Mouse (Mus musculus) lung, embryonic 14.5 days (tissue): ENCODE data around the gene Acer3. TPM values are rescaled to one million over a fixed set of nuclear protein-coding genes. Genes with fewer than 3 reads are reported as not detected.
"Not testable (repeated sequence)": the region's sequence is repeated elsewhere in the genome, so short reads cannot be mapped to it uniquely, and the experiment has no call there.

Experiments
- ATAC-seq: fragments of 200-750 bp; cut with Nextera tagmentation; 2 replicates; pipeline ENCODE4 v1.8.0; 2017; ENCODE audit warnings: mild to moderate bottlenecking, moderate TSS enrichment, moderate library complexity; ENCODE audit not compliant: insufficient read depth
- DNase-seq: peaks from one replicate; pipeline ENCODE4 v3.0.0-alpha.2; 2015
- H3K27ac ChIP-seq: fragments of 300-500 bp; sonication (generic); 2 replicates; pipeline ENCODE4 v1.5.1; 2014; ENCODE audit warnings: low read depth, mild to moderate bottlenecking, moderate library complexity
- H3K27me3 ChIP-seq: fragments of 300-500 bp; sonication (generic); 2 replicates; pipeline ENCODE4 v1.6.1; 2014; ENCODE audit warnings: low read length, control low read depth; ENCODE audit not compliant: insufficient read depth
- H3K36me3 ChIP-seq: fragments of 300-500 bp; sonication (generic); 2 replicates; pipeline ENCODE4 v1.6.1; 2014; ENCODE audit warnings: control low read depth; ENCODE audit not compliant: insufficient read depth
- H3K4me1 ChIP-seq: fragments of 300-500 bp; sonication (generic); 2 replicates; pipeline ENCODE4 v1.6.1; 2014; ENCODE audit warnings: antibody characterized with exemption, control low read depth; ENCODE audit not compliant: insufficient read depth
- H3K4me2 ChIP-seq: fragments of 300-500 bp; sonication (generic); 2 replicates; pipeline ENCODE4 v1.6.1; 2014; ENCODE audit warnings: mild to moderate bottlenecking
- H3K4me3 ChIP-seq: fragments of 300-500 bp; sonication (generic); 2 replicates; pipeline ENCODE4 v1.5.1; 2014; ENCODE audit warnings: low read depth, low read length
- H3K9ac ChIP-seq: fragments of 300-500 bp; sonication (generic); 2 replicates; pipeline ENCODE4 v1.6.1; 2014
- H3K9me3 ChIP-seq: fragments of 300-500 bp; sonication (generic); 2 replicates; pipeline ENCODE4 v1.6.1; 2016; ENCODE audit warnings: low read depth, low read length, control low read depth
- CTCF ChIP-seq: IDR thresholded peaks from 2 replicates; pipeline ENCODE4 v1.5.1; 2016; ENCODE audit warnings: antibody characterized with exemption, low read depth
- WGBS: fragments of 180-500 bp; shearing (Covaris S2); extraction: QIAGEN DNeasy Blood & Tissue Kit; methylation state at CpG from one replicate; pipeline ENCODE4 v1.1.7; 2014; 5-methylcytosine and 5-hydroxymethylcytosine counted together
- polyA plus RNA-seq: library from polyadenylated mRNA; unstranded; fragments of >200 nt; fragmentation: Nextera tagmentation; extraction: Ambion mirVana; gene quantifications from 2 replicates; pipeline ENCODE4 v1.2.1, GENCODE M21; 2014

Acer3 gene
- polyA plus RNA-seq, 1 experiment from 2014 or later = 27.9 TPM

DNA sequence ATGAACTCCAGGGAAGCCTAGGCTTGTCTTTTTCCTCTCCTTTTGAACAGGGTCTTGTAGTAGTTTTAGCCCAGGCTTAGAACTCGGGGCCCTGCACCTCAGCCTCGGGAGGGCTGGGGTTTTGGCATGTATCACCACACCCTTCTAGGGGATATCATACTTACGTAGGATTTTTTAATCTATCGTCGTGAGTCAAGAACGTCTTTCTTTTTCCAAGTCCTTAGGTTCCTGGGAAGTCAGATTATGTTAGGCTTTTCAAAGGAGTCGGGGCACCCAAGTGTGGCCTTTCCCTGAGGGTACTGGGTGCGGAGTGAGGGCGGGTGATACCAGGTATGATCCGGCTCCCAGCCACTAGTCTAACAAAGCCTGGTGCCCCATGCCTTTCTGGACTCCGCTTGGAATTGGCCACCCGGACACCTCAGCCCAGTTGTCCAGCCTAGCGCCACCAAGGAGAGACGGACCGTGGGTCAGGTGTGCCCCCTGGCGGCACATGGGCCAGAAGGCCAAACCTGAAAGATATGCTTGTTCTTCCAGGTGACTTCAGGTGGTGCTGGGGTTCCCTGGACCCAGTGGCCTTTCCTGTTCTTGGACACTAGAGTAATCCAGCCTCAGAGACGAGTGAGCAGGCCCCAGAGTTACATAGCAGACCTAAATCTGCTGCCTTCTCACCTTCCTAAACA, 129.3 kb downstream of the Acer3 start:
- no peak overlapping the region for H3K4me3 ChIP-seq
- no peaks in the 10 kb centered on the region for H3K9me3 ChIP-seq
- 0 out of 2 replicates have a peak, but pooled peaks cover 7% of the 10 kb centered on the region for H3K4me1 ChIP-seq
- peaks cover 43% of the 10 kb centered on the region for H3K27me3 ChIP-seq
- DNase-seq = peak; percentile 51
- H3K4me2 ChIP-seq = no peak overlapping the region
- 56% methylated on average over 17 of the region's 17 CpGs for WGBS
- H3K36me3 ChIP-seq = no peaks in the 10 kb centered on the region
- peak; percentile 78 for TF ChIP-seq CTCF
- ATAC-seq = no peak
- no peak overlapping the region for H3K27ac ChIP-seq
- no peak overlapping the region for H3K9ac ChIP-seq

DNA sequence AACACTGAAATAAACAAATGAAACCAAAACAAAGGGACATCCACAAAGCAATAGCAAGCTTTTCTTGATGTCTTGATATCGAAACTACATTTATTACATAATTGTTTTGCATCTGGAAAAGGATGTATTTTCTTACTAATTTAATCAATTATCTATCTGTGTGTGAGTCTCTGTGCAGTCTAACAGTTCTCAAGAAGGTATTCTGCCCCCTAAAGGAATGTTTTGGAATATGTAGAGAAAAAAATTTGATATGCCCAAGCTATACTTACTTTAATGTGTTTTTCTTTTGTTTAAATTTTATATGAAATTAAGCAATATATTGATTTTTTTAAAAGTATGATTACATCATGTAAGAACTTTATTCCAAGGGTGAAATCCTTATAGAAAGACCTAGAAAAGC, 130.4 kb downstream of the Acer3 start:
- H3K4me1 ChIP-seq = 0 out of 2 replicates have a peak, but pooled peaks cover 7% of the 10 kb centered on the region
- H3K9me3 ChIP-seq = no peaks in the 10 kb centered on the region
- no peaks in the 10 kb centered on the region for H3K36me3 ChIP-seq
- WGBS = 90% methylated on average over 1 of the region's 1 CpGs
- ATAC-seq (no peak), DNase-seq (peak; percentile 33)
- H3K4me3 ChIP-seq = no peak overlapping the region
- H3K27me3 ChIP-seq = peaks cover 36% of the 10 kb centered on the region
- H3K9ac ChIP-seq = no peak overlapping the region
- peak; percentile 28; the same call in 1 of the 2 replicates for TF ChIP-seq CTCF
- no peak overlapping the region for H3K4me2 ChIP-seq
- H3K27ac ChIP-seq = no peak overlapping the region

DNA sequence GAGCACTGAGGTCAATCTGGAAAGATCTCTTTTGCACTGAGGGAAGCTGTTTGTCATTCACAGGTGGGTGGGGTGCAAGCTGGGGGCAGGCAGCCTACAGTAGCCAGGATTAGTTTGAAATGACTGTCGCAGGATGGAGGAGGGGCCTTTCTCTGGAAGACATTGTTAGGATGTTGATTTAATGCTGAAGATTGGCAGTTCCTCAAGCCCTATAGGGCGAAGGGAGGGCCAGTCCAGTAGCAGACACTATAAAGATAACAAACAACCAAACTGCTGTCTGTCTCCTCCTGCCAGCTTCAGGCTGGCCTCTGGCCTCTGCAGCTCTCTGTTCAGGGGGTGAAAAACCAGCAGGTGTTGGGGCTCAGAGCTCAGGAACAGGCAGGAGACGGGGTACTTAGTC, 131.3 kb downstream of the Acer3 start:
- H3K4me2 ChIP-seq = no peak overlapping the region
- H3K36me3 ChIP-seq = no peaks in the 10 kb centered on the region
- 0 out of 2 replicates have a peak, but pooled peaks cover 7% of the 10 kb centered on the region for H3K4me1 ChIP-seq
- no peak for DNase-seq
- no peak for TF ChIP-seq CTCF
- no peaks in the 10 kb centered on the region for H3K9me3 ChIP-seq
- H3K4me3 ChIP-seq = no peak overlapping the region
- H3K27me3 ChIP-seq = peaks cover 27% of the 10 kb centered on the region
- WGBS = 19% methylated on average over 3 of the region's 3 CpGs
- ATAC-seq = no peak
- H3K27ac ChIP-seq = no peak overlapping the region
- no peak overlapping the region for H3K9ac ChIP-seq

DNA sequence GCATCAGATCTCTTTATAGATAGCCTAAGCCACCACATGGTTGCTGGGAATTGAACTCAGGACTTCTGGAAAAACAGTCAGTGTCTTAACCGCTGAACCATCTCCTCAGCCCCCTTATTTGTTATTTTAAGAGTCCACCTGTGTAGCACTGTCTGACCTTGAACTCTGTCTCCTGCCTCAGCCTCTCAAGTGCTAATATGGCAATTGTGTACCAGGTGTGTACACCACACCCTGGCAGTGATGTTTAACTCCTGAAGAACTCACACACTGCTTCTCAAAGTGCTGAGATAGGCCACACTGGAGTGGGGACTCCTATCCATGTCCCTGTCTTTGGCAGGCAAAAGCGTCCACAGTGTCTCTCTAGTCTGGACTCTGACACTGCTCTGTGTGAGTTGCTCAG, 132.3 kb downstream of the Acer3 start:
- H3K36me3 ChIP-seq = no peaks in the 10 kb centered on the region
- H3K27ac ChIP-seq = no peak overlapping the region
- TF ChIP-seq CTCF = no peak
- H3K27me3 ChIP-seq = peaks cover 17% of the 10 kb centered on the region
- DNase-seq = no peak
- WGBS = 69% methylated on average over 2 of the region's 2 CpGs
- ATAC-seq = no peak
- no peak overlapping the region for H3K9ac ChIP-seq
- H3K4me2 ChIP-seq = no peak overlapping the region
- H3K4me1 ChIP-seq = no peaks in the 10 kb centered on the region
- H3K4me3 ChIP-seq = no peak overlapping the region
- no peaks in the 10 kb centered on the region for H3K9me3 ChIP-seq

DNA sequence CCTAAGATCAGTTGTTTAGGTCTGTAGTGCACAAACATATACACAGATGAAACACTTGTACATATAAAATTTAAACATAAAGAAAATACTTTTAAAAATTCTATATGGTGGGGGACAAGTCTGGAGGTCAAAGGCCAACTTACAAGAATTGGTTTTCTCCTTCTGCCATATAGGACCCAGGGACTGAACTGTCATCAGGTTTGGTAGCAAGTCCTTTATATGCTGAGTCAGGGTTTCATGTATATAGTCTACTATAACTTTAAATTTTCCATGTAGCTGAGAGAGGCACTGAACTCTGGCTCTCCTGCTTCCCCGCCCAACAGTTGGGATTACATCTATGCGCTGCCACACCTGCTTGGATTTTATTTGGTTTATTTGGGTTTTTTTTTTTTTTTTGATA, 132.8 kb downstream of the Acer3 start:
- no peaks in the 10 kb centered on the region for H3K9me3 ChIP-seq
- H3K4me2 ChIP-seq = no peak overlapping the region
- H3K36me3 ChIP-seq = no peaks in the 10 kb centered on the region
- TF ChIP-seq CTCF = no peak
- H3K4me1 ChIP-seq = no peaks in the 10 kb centered on the region
- no peak overlapping the region for H3K4me3 ChIP-seq
- H3K27ac ChIP-seq = no peak overlapping the region
- DNase-seq = no peak
- H3K9ac ChIP-seq = no peak overlapping the region
- 95% methylated on average over 2 of the region's 2 CpGs for WGBS
- peaks cover 12% of the 10 kb centered on the region for H3K27me3 ChIP-seq
- no peak for ATAC-seq

DNA sequence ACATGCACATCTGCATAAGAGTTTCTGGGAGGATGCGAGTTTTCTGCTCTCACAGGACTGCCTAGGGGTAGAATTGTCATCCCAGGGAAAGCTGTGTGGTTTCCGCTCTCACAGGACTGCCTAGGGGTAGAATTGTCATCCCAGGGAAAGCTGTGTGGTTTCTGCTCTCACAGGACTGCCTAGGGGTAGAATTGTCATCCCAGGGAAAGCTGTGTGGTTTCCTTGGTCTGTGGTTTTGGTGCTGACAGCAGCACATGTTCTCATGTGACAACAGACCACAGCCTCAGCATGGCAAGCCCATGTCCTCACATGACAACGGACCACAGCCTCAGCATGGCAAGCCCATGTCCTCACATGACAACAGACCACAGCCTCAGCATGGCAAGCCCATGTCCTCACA, 133.7 kb downstream of the Acer3 start:
- WGBS = 72% methylated on average over 3 of the region's 3 CpGs
- not testable (repeated sequence) for DNase-seq, H3K36me3 ChIP-seq, H3K27me3 ChIP-seq, H3K9me3 ChIP-seq, H3K4me2 ChIP-seq, H3K9ac ChIP-seq, H3K4me3 ChIP-seq, H3K4me1 ChIP-seq, ATAC-seq, H3K27ac ChIP-seq

DNA sequence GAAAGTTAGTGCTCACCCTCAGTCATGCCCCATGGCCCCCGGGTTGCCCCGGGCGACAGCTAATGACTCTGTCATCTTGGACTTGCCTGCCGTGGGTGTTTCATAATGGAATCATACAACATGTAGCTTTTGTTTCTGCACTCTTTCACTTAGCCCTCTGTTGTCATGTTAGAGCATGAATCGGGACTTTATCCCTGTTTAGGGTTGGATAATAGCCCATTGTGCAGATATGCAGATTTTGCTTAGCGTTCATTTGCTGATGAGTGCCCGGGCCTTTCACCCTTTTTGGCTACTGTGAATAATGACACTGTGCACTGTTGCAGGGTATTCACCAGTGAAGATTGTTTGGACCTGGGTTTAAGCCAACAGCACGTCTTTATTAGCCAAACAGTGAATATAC, 134.4 kb downstream of the Acer3 start:
- H3K9ac ChIP-seq = no peak overlapping the region
- H3K27ac ChIP-seq = no peak overlapping the region
- no peak overlapping the region for H3K4me2 ChIP-seq
- DNase-seq (no peak), ATAC-seq (no peak)
- H3K36me3 ChIP-seq = no peaks in the 10 kb centered on the region
- 65% methylated on average over 8 of the region's 8 CpGs for WGBS
- no peaks in the 10 kb centered on the region for H3K27me3 ChIP-seq
- no peaks in the 10 kb centered on the region for H3K9me3 ChIP-seq
- no peaks in the 10 kb centered on the region for H3K4me1 ChIP-seq
- no peak for TF ChIP-seq CTCF
- no peak overlapping the region for H3K4me3 ChIP-seq

DNA sequence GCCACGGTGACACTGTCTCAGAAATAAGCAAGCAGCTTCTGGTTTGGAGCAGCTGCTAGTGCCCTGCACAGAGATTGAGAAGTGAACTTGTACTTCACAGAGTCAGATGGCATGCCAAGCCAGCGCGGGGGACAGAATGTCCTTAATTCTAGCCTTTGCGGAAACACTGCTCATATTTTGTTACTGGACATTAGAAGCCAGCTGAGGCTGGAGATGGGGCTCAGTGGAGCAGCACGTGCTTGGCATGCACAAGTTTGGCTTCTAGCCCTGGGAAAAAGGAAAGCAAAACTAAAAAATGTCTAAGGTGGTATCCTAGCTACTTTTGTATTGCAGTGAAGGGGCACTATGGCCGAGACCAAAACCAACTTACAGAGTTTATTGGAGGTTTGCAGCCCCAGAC, 135.7 kb downstream of the Acer3 start:
- H3K4me3 ChIP-seq = no peak overlapping the region
- no peak overlapping the region for H3K27ac ChIP-seq
- WGBS = 76% methylated on average over 6 of the region's 6 CpGs
- DNase-seq = no peak
- no peaks in the 10 kb centered on the region for H3K9me3 ChIP-seq
- no peaks in the 10 kb centered on the region for H3K4me1 ChIP-seq
- H3K9ac ChIP-seq = no peak overlapping the region
- no peaks in the 10 kb centered on the region for H3K27me3 ChIP-seq
- H3K4me2 ChIP-seq = no peak overlapping the region
- ATAC-seq = no peak
- H3K36me3 ChIP-seq = no peaks in the 10 kb centered on the region
- no peak for TF ChIP-seq CTCF
